Mouse (Mus musculus): ENCODE measurements around the gene Scn4b.

Gene Scn4b

DNA sequence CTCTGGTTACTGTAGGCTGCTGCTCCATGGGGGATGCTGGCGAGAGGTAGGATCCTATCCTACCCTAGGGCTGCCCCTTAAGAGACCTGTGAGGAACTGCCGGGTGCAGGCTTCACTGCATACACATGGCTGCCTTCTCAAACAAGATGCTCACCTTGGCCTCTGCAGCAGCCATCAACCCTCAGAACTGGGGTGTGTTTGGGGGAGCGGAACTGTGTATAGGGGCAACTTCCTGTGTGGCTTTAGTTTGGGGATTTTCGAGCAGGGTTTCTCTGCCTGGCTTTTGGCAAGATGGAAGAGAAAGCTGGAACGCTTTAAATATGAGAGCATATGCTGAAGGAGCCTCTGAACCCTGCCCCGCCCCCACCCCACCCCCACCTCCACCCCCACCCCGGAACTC lies 11.3 kb upstream of the Scn4b start:
- no peak for DNase-seq (ENCODE audit: low spot score)

DNA sequence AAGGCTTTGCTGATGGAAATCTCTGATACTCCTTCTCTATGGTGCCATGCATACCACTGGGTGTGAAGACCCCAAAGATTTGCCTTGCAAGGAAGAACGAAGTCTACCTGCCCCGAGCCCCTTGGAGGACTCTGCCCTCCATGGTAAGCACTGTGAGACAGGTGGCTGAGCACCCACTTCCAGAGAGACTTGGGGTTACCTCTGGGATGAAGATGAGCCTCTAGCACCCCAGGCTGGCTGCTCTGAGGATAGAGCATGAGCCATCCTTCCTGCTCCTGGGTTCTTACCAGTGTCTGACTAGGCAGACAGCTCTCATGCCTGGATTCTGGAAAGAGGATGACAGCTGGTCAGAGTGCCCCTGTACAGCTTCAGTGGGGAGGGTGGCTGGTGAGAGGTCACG lies 8.1 kb upstream of the Scn4b start:
- DNase-seq (ENCODE audit: low spot score), result no peak

DNA sequence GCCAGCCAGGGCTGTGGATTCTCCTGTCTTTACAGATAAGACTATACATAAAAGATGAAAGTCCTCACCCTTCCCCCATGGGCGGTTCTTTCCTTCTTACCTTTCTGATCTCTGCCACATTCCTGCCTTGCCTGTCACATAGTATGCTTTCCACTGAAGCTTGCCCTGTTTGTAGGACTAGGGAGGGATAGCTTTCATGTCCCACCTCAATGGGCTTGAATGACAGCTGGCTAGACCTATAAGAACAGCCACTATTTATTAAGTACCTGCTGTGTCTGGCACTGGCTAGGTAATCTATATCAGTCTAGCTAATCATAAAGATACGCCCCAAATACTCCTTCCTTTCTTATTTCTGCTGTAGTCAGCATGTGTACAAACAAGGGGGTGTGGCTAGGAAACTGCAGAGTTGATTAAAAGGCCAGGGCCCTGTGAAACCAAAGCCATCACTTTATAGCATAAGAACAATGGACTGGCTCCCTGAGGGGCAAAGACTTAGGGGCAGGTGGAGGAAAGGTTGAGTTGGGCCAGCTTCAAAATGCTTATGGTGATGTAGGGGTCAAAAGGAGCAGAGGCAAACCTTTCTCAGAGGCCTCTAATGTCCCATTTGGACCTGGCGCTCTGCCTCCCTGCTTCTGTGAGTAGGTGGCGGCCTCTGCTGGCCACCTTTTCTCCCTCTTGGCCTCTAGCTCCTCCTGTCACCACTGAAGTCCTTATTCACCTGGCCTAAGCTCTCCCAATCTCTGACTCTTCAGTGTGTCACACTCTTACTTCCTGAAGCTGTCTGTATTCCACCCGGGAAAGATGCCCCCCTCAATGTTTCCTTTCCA lies 4.5 kb upstream of the Scn4b start:
- peak; percentile 68 for DNase-seq (ENCODE audit: low spot score)

DNA sequence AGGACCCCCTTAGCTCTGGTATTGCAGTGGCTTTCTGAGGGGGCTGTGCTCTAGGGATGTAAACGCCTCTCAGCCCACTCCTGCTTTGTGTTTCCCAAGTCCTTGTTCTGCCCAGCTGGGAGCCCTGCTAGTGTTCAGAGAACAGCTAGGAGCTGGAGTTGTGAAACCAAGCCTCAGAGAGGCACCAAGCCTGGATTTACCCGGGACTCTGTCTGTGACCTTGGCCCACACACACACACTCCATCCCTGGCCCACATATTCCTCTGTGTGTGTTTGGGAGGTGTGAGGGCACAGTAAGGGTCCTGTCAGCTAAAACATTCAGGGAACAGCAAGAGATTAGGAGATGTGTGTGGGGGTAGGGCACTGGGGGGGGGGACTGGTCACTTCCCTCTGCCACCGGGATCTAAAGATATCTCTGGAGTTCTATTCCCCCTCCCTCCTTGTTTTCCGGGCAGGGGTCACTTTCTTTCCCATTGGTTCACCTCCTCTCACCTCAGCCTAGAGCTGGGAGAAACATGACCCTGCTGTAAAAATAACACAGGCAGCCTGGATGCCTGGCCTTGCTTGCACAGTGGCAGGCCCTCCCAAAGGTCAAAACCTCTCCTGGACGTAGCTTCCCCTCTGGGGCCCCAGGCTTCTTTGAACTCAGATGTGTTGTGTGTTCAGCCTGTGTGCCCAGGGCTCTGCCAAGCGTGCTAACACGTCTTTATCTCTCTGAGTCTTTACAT lies 1.6 kb upstream of the Scn4b start:
- peak; percentile 77 for DNase-seq (ENCODE audit: low spot score)

DNA sequence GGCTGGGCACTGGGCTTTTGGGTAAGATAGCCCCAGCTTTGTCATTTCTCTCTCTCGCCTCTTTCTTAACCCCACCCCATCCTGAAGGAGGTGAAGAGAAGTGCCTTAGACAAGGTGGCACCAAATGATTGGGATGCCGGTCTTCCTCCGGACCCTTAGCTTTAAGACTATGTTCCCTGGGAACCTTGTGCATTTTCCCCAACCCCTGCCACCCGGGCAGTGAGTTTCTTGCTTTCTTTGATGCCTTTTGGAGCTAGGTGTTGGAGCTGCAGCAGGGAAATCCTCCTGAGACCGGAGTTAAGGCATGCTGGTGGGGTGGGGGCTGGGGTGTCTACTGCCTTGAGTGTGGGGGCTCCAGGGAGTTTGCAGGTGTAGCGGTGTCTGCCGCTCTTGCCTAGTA lies 887 bp downstream of the Scn4b start:
- no peak for DNase-seq (ENCODE audit: low spot score)

DNA sequence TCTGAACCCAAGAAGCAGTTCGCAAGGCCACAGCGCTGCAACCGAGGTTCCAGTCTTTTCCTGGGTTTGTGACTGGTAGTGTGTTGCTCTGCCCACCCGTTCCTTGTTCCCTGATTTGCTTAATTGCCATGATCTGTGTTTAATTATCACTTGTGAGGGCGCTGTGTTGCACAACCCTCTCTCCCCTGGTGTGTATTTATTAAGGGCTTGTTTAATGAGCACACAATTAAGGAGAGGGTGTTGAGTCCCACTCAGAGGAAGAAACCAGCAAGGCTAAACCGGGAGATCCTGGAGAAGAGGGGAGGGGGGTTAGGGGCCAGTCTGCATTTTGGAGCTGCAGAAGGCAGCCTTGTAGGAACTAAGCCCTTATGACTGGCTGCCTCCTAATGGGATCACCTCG lies 2.8 kb downstream of the Scn4b start:
- DNase-seq (ENCODE audit: low spot score), result no peak

DNA sequence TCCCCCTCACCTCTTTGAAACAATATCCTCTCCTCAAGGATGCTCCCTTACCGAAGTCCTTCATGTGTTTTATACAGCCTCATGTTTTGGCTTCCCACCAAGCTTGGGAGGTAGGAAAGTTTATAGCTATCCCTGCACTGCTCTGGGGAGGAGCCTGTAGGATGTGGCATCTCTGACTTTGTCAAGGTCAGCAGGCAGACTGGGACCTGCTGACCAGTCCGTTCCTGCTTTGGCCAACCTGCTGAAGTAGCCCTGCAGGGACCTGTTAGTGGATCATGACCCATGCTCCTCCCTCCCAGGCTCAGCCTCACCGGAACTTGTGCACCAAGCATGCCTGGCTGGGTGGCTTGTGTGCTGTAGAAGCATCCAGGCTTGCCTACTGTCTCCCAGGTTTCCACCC lies 4.5 kb downstream of the Scn4b start:
- DNase-seq (ENCODE audit: low spot score), result no peak

DNA sequence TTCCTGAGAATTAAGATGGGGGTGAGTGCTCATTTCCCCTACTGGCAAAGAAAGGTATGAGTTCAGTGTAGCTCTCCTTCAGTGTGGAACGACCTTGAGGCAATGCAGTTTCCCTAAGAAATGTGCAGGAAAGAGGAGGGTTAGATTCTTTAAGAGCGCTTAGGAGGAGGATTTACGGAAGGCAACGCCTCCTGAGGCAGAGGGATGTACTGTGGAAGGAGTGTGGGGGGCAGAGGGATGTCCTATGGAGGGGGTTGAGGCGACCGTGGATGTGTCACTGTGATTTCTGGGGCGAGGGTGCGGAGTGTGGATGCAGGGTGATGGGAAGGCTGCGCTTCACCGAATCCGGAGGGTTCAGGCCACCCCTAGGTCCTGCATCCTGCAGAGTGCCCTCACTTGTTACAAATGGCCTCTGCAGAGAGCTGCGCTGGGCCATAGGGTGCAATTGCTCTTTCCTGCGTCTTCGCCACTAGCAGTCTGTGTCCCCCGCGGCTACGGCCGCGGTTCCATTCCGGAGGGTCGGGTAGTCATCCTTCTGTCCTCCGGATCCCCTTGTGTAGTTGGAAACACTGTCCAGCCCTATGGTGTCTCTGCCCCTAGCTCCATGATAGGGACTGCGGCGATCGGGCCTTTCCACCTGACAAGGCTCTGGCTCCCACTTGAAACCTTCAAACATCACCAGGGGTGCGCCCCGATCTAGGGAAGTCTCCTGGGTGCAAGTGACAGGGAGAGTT lies 7.5 kb downstream of the Scn4b start:
- peak; percentile 22 for DNase-seq (ENCODE audit: low spot score)

DNA sequence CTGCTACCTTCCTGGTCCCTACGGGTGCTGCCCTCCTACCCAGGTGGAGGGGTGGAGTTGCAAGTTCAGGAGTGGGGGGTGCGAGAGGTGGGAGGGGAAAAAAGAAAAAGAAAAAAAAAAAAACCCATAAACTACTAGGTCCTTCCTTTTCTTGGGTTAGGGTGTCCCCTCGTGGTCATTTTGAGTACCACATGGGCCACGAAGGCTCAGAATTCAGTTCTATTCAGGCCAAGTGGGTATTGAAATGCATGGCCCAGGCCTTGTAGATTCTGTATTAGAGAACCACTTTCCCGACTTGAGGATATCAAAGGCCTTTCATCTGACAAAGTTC lies 8.0 kb downstream of the Scn4b start:
- peak; percentile 83 for DNase-seq (ENCODE audit: low spot score)

DNA sequence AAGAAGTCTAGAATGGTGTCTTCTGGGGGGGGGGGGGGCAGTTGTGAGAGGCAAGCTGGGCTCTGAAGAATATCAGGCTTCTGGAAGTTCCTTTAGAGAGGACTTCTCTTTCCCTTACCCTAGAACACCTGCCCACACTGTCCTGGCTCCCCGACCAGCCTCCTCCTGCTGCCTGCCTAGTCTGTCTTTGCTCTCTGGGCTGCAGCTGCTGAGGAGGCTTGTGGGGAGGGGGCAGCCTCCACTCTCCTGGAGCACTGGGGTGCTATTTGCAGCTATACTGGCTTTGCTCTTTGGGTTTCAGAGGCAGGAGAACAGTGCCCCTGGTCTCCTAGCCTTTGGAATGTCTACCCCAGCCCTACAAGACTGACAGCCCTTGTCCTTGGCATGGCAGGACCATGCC lies 12.7 kb downstream of the Scn4b start:
- no peak for DNase-seq (ENCODE audit: low spot score)

DNA sequence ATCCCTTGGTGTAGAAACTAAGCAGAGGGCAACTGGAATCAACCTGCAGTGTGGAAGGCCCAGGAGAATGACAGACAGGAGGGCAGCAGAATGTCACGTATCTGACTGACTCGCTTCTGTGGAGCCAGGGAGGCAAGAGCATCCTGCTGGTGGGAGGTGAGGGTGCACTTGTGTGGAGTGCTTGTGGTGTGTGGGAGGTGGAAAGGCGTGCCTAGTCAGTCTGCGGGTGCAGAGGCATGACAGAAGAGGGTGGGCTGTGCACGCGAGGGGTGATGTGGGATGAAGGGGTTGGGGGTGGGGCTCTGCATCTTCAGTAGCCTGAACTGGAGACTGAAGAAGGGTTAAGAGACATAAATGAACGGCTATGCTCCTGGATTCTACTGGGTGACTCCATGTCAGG lies 15.2 kb downstream of the Scn4b start:
- no peak for DNase-seq (ENCODE audit: low spot score)

DNA sequence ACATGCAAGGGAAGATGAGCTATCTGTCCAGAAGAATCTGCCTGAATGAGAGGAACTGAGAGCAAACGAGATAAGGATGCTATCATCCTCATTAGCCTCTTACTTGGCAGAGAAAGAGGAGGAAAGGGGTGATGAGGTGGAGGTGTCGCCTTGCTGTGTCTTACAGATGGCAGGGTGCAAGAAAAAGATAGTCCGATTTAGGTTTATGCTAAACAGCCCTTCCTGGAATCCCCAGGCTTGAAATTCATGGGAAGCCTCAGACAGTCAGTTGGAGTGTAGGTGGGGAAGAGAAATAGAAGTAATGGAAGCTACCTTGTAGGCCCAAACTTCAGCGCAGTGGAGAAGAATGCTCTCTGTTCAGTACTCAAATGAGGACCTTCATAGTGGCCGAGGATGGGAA lies 29.7 kb downstream of the Scn4b start:
- DNase-seq (ENCODE audit: low spot score), result no peak

DNA sequence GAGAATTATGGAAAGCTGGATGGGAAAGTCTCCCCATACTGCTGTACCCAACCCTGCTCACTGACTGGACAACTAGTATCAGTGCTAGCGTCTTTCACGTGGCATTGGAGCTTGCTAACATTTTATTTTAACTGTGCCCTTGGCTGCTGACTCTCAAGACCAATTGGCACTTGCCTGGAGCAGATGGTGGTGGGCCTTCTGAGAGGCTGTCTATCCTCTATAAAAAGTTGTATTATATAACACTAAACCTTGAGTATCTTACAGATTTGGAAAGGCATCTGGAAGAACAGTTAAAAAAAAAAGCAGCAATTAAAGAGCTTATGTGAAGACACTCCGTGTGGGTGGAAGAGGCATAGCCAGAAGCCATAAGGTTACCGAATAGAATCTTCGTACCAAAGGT lies 32.0 kb downstream of the Scn4b start:
- no peak for DNase-seq (ENCODE audit: low spot score)

DNA sequence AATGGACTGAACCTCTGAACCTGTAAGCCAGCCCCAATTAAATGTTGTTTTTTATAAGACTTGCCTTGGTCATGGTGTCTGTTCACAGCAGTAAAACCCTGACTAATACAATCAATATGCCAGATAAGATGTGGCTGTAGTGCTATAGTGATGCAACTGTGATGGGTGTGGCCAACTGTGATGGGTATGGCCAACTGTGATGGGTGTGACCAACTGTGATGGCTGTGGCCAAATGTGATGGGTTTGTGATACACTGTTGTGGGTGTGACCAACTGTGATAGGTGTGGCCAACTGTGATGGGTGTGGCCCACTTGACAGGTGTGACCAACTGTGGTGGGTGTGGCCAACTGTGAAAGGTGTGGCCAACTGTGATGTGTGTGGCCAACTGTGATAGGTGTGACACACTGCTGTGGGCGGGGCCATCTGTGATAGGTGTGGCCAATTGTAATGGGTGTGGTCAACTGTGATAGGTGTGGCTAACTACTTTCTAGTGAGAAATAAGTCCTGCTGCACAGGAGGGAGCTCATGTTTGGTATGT lies 32.9 kb downstream of the Scn4b start:
- no peak for DNase-seq (ENCODE audit: low spot score)

DNA sequence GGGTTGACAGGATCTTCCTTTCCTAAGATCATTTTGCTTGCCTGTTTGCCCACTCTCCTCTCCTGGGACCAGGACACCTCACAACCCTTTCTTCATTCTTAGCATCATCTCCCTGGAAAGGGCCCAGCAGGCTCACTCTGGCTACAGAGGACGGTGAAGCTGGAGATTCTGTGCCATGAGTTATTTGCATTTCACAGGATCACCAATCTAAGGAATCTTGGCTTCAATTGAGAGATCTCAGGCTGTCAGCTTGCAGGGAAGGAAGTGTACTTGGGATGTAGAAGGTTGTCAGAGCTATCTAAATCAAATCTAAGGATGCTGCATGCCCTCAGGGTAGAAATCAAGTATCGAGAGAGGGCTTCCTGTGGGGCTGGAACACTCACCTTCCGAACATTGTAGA lies 35.3 kb downstream of the Scn4b start:
- DNase-seq (ENCODE audit: low spot score), result no peak

DNA sequence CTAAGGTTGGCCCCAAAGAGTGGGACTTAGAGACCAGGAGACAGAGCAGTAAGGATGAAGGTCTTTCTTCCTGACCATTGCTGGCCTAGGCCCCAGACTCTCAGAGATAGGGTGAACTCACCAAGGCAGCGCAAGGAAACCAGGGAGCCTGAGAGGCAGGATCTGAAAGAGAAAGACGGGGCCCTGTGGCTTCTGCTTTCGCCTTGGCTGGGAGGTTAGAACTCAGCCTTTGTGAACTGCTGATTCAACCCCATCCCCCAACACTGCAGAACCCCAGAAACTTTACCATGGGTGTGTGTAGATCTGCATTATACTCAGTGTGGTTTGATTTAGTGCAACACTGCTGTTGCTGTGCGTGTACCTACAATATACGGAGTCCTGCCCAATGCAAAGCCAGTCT lies 41.1 kb downstream of the Scn4b start:
- DNase-seq (ENCODE audit: low spot score), result no peak

DNA sequence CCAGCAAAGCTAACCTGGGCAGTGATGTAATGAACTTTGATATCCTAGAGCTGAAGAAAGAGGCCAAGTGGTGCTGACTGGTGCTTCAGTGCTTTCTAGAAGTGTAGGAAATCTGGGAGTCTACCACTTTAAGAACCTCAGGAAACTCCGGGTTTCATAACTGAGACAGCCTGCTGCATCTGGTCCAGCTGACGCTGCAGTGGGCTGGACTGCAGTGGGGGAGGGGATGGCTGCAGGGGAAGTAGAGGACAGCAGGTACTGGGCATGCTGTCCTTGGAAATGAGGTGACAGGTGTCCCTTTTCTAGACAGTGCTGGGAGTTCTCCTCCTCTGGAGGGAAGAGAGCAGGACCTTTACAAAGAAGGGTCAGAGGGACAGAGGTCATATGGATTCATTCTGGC lies 43.6 kb downstream of the Scn4b start, which contains the start of gene BC049352:
TSS of gene BC049352 (plus strand) at position 238 of the 400 bp plus-strand sequence.
- no peak for DNase-seq (ENCODE audit: low spot score)

DNA sequence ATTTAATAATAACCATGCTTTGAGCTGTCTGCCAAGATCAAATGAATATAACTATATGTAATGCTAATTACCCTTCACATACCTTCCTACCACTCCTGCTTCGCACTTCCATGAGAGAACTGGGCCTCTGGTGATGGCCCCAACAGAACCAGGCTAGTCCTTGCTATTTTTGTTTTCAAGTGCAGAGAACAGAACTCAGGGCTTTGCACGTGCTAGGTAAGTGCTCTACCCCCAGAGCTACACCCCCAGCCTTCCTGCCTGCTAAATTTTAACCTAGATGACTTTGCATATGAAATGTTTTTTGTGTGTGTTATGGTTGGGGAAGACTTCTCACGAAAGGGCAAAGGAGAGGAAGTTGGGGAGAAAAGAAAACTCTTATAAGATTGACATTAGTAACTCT lies 44.3 kb downstream of the Scn4b start:
- DNase-seq (ENCODE audit: low spot score), result no peak

DNA sequence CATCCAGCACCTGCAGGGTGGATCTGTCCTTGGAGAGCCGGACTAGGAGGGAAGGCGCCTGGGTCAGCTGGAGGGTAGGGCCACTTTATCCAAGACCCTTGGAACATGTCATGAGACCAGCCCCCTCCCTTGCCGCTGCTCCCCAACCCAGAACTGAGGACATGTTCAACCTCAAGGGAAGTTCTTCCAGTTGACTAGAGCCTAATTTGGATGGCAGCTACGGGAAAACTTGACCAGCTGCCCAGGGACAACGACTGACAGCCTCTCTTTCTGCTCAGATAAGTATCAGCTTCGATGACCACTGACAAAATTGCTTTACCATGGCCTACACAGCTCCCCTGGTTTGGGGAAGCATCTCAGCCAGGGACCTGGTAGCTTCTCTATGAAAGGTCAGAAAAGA lies 45.1 kb downstream of the Scn4b start:
- DNase-seq (ENCODE audit: low spot score), result no peak

DNA sequence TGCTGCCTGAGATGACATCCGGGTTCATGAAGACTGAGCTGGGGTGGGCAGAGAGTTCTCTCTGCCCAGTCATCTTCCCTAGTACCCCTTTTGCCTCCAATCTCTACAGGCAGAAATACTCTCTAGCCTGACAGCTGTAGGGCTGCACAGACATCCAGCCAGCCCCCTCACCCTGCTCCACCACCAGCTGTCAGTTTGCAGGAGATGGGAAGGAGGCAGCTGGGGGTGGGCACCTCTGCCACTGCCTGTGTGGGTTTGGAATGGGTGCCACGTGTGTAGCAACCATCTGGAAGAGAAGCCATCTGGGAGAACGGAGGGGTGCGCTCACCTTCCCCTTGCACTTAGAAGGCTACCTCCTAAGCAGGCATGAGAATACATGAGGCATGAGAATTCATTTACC lies 47.1 kb downstream of the Scn4b start:
- no peak for DNase-seq (ENCODE audit: low spot score)

DNA sequence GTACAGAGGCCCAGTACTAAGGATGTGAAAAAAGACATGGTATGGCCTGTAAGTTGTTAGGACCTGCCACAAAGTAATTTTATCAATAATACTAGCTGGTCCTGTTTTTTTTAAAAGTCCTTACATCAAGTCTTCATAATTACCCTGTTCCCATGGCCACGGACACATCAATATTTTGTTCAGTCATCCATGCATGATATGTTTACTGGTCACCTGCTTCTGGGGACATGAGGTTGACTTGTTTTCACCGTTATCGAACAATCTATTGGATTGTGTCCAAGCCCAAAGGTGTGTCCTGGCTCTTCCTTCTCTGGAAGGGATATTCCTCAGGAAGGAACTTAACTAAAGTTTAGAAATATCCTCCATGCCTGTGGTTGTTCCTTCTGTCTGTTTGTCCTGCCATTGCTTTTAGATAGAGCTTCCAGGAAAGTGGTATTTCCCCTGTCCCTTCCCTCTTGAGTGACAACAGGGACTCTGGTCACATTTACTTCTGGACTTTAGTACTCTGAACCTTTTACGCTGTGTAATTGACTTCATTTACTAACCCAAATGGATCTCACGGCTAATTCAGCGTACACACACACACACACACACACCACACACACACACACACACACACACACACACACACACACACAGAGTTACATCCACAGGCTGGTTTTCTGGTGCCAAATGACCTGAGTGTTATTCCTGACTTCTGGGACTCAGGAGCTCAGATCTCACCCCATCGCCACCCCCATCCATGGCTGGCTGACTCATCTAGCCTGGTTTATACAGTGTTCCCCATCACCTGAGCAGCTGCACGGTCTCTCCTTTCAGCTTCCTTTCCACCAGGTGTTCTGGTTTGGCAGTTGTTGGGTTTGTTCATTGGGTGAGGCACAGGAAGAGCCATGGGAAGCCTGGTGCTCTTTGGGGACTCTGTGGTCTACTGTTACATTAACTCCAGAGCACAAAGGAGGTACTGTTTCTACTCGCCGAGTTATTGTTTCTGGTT lies 50.7 kb downstream of the Scn4b start:
- no peak for DNase-seq (ENCODE audit: low spot score)
